In the genomic region with DNA sequence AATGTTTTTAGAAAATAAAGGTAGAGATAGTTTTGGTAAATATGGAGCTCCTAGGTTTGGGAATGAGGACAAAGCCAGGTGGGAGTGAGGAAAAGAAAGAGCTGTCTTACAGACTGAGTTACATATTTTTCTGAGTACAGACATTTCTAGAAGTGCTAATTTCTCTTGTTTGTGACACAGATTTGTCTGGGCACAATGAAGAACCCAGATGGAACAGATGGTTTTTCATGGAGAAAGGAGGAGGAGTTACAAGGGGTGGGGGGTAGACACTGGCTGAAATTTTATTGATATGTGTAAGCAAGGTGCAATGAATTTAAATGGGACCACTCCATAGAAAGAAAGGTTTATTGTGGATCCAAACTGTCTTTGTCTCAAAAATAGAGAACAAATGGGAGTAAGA, we compare ENCODE assay signal across 24 mouse cellular contexts.
DNase-seq lines count a peak whose midpoint lies in the region; ATAC-seq lines count a peak whose summit lies in the region.
"Had no signal": no experiment of that assay in that cellular context is flagged by ENCODE, and none has a peak within 500 bp of the region (broad histone marks: within the 10 kb centered on the region; RNA-seq: fewer than 3 reads in every experiment).

No protein-coding gene starts in this region.

- H3K36me3 ChIP-seq in forebrain, embryonic 13.5 days (ENCODE audit: poor library complexity, severe bottlenecking): peaks cover 14% of the 10 kb centered on the region
- H3K36me3 ChIP-seq in forebrain, embryonic 10.5 days (replicated peaks): peaks cover 35% of the 10 kb centered on the region
- H3K36me3 ChIP-seq in forebrain, embryonic 15.5 days: peaks cover 19% of the 10 kb centered on the region

- peak; percentile 48; the same call in 1 of the 2 replicates for ATAC-seq in forebrain, embryonic 13.5 days
- peak; percentile 62; the same call in 1 of the 2 replicates for ATAC-seq in forebrain, embryonic 15.5 days (replicated peaks)
- ATAC-seq: intestine, postnatal 0 days; midbrain, embryonic 16.5 days; Patski had no signal

- H3K4me3 ChIP-seq in forebrain, embryonic 13.5 days: no peak overlapping the region
- H3K4me3 ChIP-seq in forebrain, embryonic 10.5 days: no peak overlapping the region
- H3K4me3 ChIP-seq in forebrain, embryonic 15.5 days: no peak overlapping the region
- H3K4me3 ChIP-seq: embryonic facial prominence, embryonic 10.5 days; embryonic facial prominence, embryonic 15.5 days; heart, adult 2 months; heart, embryonic 12.5 days; hindbrain, embryonic 13.5 days; limb, embryonic 13.5 days; lung, embryonic 15.5 days; midbrain, embryonic 10.5 days had no signal

- peak; percentile 40 for DNase-seq in cerebellum, adult 11-12 months
- DNase-seq in cerebellum, postnatal 14 days: no peak
- DNase-seq in forebrain, embryonic 10.5 days (ENCODE audit: extremely low spot score, low spot score): no peak
- DNase-seq in ZHBTc4 (ENCODE audit: low read depth, low spot score): peak; percentile 31
- no peak for DNase-seq in urinary bladder, postnatal 14 days (ENCODE audit: low spot score)
- no peak for DNase-seq in thymus, postnatal 10 days (ENCODE audit: low spot score in 2 of 2)
- DNase-seq: adrenal gland, postnatal 25 days; heart, adult 2 months; heart, postnatal 4 days; kidney, postnatal 25 days; thymus, postnatal 14 days had no signal

- H3K4me1 ChIP-seq in forebrain, embryonic 13.5 days: no peaks in the 10 kb centered on the region
- no peaks in the 10 kb centered on the region for H3K4me1 ChIP-seq in forebrain, embryonic 10.5 days
- no peaks in the 10 kb centered on the region for H3K4me1 ChIP-seq in forebrain, embryonic 15.5 days
- H3K4me1 ChIP-seq: embryonic facial prominence, embryonic 10.5 days; embryonic facial prominence, embryonic 15.5 days; heart, embryonic 12.5 days; hindbrain, embryonic 13.5 days; limb, embryonic 13.5 days; lung, embryonic 15.5 days; midbrain, embryonic 10.5 days had no signal

- H3K27ac ChIP-seq in forebrain, embryonic 13.5 days: no peak overlapping the region
- H3K27ac ChIP-seq in forebrain, embryonic 10.5 days: no peak overlapping the region
- H3K27ac ChIP-seq in forebrain, embryonic 15.5 days (replicated peaks): no peak overlapping the region
- H3K27ac ChIP-seq: embryonic facial prominence, embryonic 10.5 days; embryonic facial prominence, embryonic 15.5 days; heart, adult 2 months; hindbrain, embryonic 13.5 days; limb, embryonic 13.5 days; lung, embryonic 15.5 days; midbrain, embryonic 10.5 days had no signal

- H3K27me3 ChIP-seq in forebrain, embryonic 13.5 days: no peaks in the 10 kb centered on the region
- no peaks in the 10 kb centered on the region for H3K27me3 ChIP-seq in forebrain, embryonic 10.5 days (ENCODE audit: poor library complexity, severe bottlenecking)
- no peaks in the 10 kb centered on the region for H3K27me3 ChIP-seq in forebrain, embryonic 15.5 days
- H3K27me3 ChIP-seq: embryonic facial prominence, embryonic 15.5 days; heart, embryonic 12.5 days; hindbrain, embryonic 13.5 days; limb, embryonic 13.5 days; lung, embryonic 15.5 days; Patski had no signal

- no peak overlapping the region for H3K9ac ChIP-seq in forebrain, embryonic 13.5 days
- no peak overlapping the region for H3K9ac ChIP-seq in forebrain, embryonic 15.5 days (replicated peaks)
- H3K9ac ChIP-seq: embryonic facial prominence, embryonic 15.5 days; heart, embryonic 12.5 days; hindbrain, embryonic 13.5 days; limb, embryonic 13.5 days; lung, embryonic 15.5 days had no signal

- H3K9me3 ChIP-seq in forebrain, embryonic 13.5 days (replicated peaks): no peaks in the 10 kb centered on the region
- H3K9me3 ChIP-seq in forebrain, embryonic 10.5 days: no peaks in the 10 kb centered on the region
- no peaks in the 10 kb centered on the region for H3K9me3 ChIP-seq in forebrain, embryonic 15.5 days
- H3K9me3 ChIP-seq: embryonic facial prominence, embryonic 10.5 days; embryonic facial prominence, embryonic 15.5 days; heart, embryonic 12.5 days; hindbrain, embryonic 13.5 days; limb, embryonic 13.5 days; lung, embryonic 15.5 days; midbrain, embryonic 10.5 days had no signal

- no peak overlapping the region for H3K4me2 ChIP-seq in forebrain, embryonic 13.5 days
- H3K4me2 ChIP-seq in forebrain, embryonic 15.5 days (replicated peaks): no peak overlapping the region
- H3K4me2 ChIP-seq: embryonic facial prominence, embryonic 15.5 days; heart, embryonic 12.5 days; hindbrain, embryonic 13.5 days; limb, embryonic 13.5 days; liver, embryonic 11.5 days; lung, embryonic 15.5 days had no signal

Comparison
In these comparisons a context has a peak if more than half of its experiments do, and no peak if none do; other contexts are left out.
1. DNase-seq: peak in cerebellum, adult 11-12 months (single experiment) and ZHBTc4 (single experiment); none in cerebellum, postnatal 14 days (0 of 2), forebrain, embryonic 10.5 days (single experiment), urinary bladder, postnatal 14 days (single experiment) and thymus, postnatal 10 days (0 of 2).